Comparison of ENCODE assay signal across 12 mouse cellular contexts in the genomic region with DNA sequence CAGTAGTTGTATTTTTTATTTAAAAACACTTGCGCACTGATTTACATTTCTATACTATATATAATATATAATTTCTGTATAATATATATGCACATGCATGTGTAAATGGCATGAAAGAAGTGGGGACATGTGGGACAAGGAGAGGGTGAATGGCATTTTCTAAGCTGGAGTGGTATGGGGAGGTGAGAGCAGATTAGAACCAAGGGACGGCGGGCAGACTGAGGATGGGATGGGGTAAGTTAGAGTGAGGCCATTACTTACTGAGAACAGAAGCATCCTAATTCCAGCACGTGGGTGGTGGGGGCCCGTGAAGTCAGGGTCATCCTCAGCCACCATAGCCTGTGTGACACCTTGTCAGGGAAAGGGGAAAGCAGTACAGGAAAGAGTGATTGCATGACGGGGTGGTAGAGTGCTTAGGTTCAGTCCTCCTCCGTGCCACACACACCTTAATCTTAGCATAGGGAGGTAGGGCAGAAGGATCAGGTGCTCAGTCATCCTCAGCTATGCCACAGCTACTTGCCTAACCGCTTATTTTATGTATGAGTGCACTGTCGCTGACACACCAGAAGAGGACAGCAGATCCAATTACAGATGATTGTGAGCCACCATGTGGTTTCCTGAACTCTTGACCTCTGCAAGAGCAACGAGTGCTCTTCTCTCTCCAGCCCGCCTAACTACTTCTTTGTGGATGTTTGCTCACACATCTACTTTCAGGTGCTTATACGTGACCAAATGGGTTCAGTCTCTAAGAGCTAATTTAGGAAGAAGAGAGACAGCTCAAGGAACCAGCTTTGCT. TPM values are rescaled to one million over a fixed set of nuclear protein-coding genes. Genes with fewer than 3 reads are reported as not detected.
DNase-seq lines count a peak whose midpoint lies in the region; ATAC-seq and TF ChIP-seq lines count a peak whose summit lies in the region.
"Had no signal": no experiment of that assay in that cellular context is flagged by ENCODE, and none has a peak within 500 bp of the region (broad histone marks: within the 10 kb centered on the region; RNA-seq: fewer than 3 reads in every experiment).

No protein-coding gene starts in this region.

- intact Hi-C loops in heart, postnatal 36 days (cut with DNase I) = no loop called here

- no peaks in the 10 kb centered on the region for H3K4me1 ChIP-seq in intestine, embryonic 15.5 days (replicated peaks)
- H3K4me1 ChIP-seq in neural tube, embryonic 12.5 days = no peaks in the 10 kb centered on the region

- ATAC-seq in intestine, embryonic 15.5 days = peak; percentile 44; the same call in 1 of the 2 replicates
- 0 out of 2 replicates have a peak, but pooled peaks have one; percentile 33 for ATAC-seq in neural tube, embryonic 12.5 days (ENCODE audit: low FRiP score, low read depth)
- ATAC-seq: Patski had no signal

- no peaks in the 10 kb centered on the region for H3K9me3 ChIP-seq in intestine, embryonic 15.5 days
- H3K9me3 ChIP-seq in neural tube, embryonic 12.5 days = no peaks in the 10 kb centered on the region

- no peak overlapping the region for H3K27ac ChIP-seq in layer of hippocampus, adult 2 months
- no peak overlapping the region for H3K27ac ChIP-seq in intestine, embryonic 15.5 days
- no peak overlapping the region for H3K27ac ChIP-seq in neural tube, embryonic 12.5 days

- H3K4me3 ChIP-seq in layer of hippocampus, adult 2 months = no peak overlapping the region
- no peak overlapping the region for H3K4me3 ChIP-seq in intestine, embryonic 15.5 days (replicated peaks)
- no peak overlapping the region for H3K4me3 ChIP-seq in neural tube, embryonic 12.5 days

- no peaks in the 10 kb centered on the region for H3K27me3 ChIP-seq in intestine, embryonic 15.5 days (replicated peaks)
- H3K27me3 ChIP-seq in neural tube, embryonic 12.5 days (replicated peaks) = no peaks in the 10 kb centered on the region
- H3K27me3 ChIP-seq: Patski had no signal

- H3K4me2 ChIP-seq in intestine, embryonic 15.5 days (replicated peaks) = no peak overlapping the region
- no peak overlapping the region for H3K4me2 ChIP-seq in neural tube, embryonic 12.5 days (replicated peaks)

- no peak overlapping the region for H3K9ac ChIP-seq in intestine, embryonic 15.5 days
- H3K9ac ChIP-seq in neural tube, embryonic 12.5 days = no peak overlapping the region

- H3K36me3 ChIP-seq in intestine, embryonic 15.5 days = peaks cover under 1% of the 10 kb centered on the region; the same call in 1 of the 2 replicates
- peaks cover 29% of the 10 kb centered on the region for H3K36me3 ChIP-seq in neural tube, embryonic 12.5 days

- TF ChIP-seq CTCF in layer of hippocampus, adult 2 months (conservative IDR thresholded peaks at IDR 0.05) = peak; percentile 48

- no peak for DNase-seq in layer of hippocampus, adult 2 months (ENCODE audit: low spot score in 2 of 2)
- no peak for DNase-seq in layer of hippocampus, adult 11-12 months (ENCODE audit: low spot score)
- DNase-seq in ZHBTc4 (ENCODE audit: low read depth, low spot score) = peak; percentile 44
- DNase-seq in layer of hippocampus, adult 8-10 months (ENCODE audit: low spot score in 2 of 2) = no peak
- DNase-seq in heart, postnatal 36 days = no peak
- no peak for DNase-seq in frontal cortex, postnatal 14 days (ENCODE audit: low spot score in 2 of 2)
- DNase-seq: cerebellum, adult 18-20 months; kidney, adult 18-20 months had no signal

- 55% methylated on average over 12 of the region's 12 CpGs for WGBS in intestine, embryonic 15.5 days
- 54% methylated on average over 12 of the region's 12 CpGs for WGBS in neural tube, embryonic 12.5 days

RNA-seq across cellular contexts. Expression of gene Fam25c, which starts 9.3 kb away (rescaled TPM):
- not detected for total RNA-seq in layer of hippocampus, adult 2 months (2021)
- polyA plus RNA-seq in intestine, embryonic 15.5 days (2015; fragmentation: Nextera tagmentation; extraction: Ambion mirVana) = not detected in 2 replicates
- not detected in 2 replicates for polyA plus RNA-seq in neural tube, embryonic 12.5 days (2016; fragmentation: Nextera tagmentation; extraction: Ambion mirVana)
- not detected for total RNA-seq in layer of hippocampus, adult 8-10 months (2022)
- total RNA-seq in heart, postnatal 36 days (2021) = not detected
- total RNA-seq: gastrocnemius, adult 8-10 months had no signal
- polyA plus RNA-seq: Patski had no signal

RNA-seq across cellular contexts. Expression of gene Sncg, which starts 28.6 kb away (rescaled TPM):
- total RNA-seq in layer of hippocampus, adult 2 months (2021) = 1 to 10 TPM; 4.8 to 6.7 TPM
- 37.4 and 38.2 TPM in 2 replicates for polyA plus RNA-seq in intestine, embryonic 15.5 days (2015; fragmentation: Nextera tagmentation; extraction: Ambion mirVana)
- polyA plus RNA-seq in neural tube, embryonic 12.5 days (2016; fragmentation: Nextera tagmentation; extraction: Ambion mirVana) = 345 and 420 TPM in 2 replicates
- total RNA-seq in layer of hippocampus, adult 8-10 months (2022) = 1 to 10 TPM; 4.2 to 7.4 (median 4.9) TPM
- 1 to 10 TPM; 5.6 to 7.5 TPM for total RNA-seq in heart, postnatal 36 days (2021)
- polyA plus RNA-seq: Patski had no signal

RNA-seq across cellular contexts. Expression of gene Mmrn2, which starts 29.3 kb away (rescaled TPM):
- 1 to 10 TPM; 3.9 to 4.0 TPM for total RNA-seq in layer of hippocampus, adult 2 months (2021)
- 7.9 and 9.0 TPM in 2 replicates for polyA plus RNA-seq in intestine, embryonic 15.5 days (2015; fragmentation: Nextera tagmentation; extraction: Ambion mirVana)
- 7.8 and 8.2 TPM in 2 replicates for polyA plus RNA-seq in neural tube, embryonic 12.5 days (2016; fragmentation: Nextera tagmentation; extraction: Ambion mirVana)
- 1 to 10 TPM; 4.8 to 6.0 (median 5.0) TPM for total RNA-seq in layer of hippocampus, adult 8-10 months (2022)
- total RNA-seq in heart, postnatal 36 days (2021) = 10 to 100 TPM; 33.7 to 44.0 TPM

RNA-seq across cellular contexts. Expression of gene Glud1, which starts 35.4 kb away (rescaled TPM):
- total RNA-seq in layer of hippocampus, adult 2 months (2021) = 100 to 1,000 TPM; 316 to 317 TPM
- polyA plus RNA-seq in intestine, embryonic 15.5 days (2015; fragmentation: Nextera tagmentation; extraction: Ambion mirVana) = 90.1 and 91.9 TPM in 2 replicates
- polyA plus RNA-seq in neural tube, embryonic 12.5 days (2016; fragmentation: Nextera tagmentation; extraction: Ambion mirVana) = 95.7 and 107 TPM in 2 replicates
- total RNA-seq in layer of hippocampus, adult 8-10 months (2022) = 100 to 1,000 TPM; 294 to 321 (median 311) TPM
- total RNA-seq in heart, postnatal 36 days (2021) = 100 to 1,000 TPM; 140 to 154 TPM

RNA-seq across cellular contexts. Expression of gene Shld2, which starts 35.7 kb away (rescaled TPM):
- 10 to 100 TPM; 13.0 to 15.5 TPM for total RNA-seq in layer of hippocampus, adult 2 months (2021)
- polyA plus RNA-seq in intestine, embryonic 15.5 days (2015; fragmentation: Nextera tagmentation; extraction: Ambion mirVana) = 6.7 and 7.0 TPM in 2 replicates
- polyA plus RNA-seq in neural tube, embryonic 12.5 days (2016; fragmentation: Nextera tagmentation; extraction: Ambion mirVana) = 7.0 and 7.2 TPM in 2 replicates
- 10 to 100 TPM; 11.4 to 14.1 (median 12.8) TPM for total RNA-seq in layer of hippocampus, adult 8-10 months (2022)
- total RNA-seq in heart, postnatal 36 days (2021) = 1 to 10 TPM; 6.7 to 8.6 TPM

Comparison
In these comparisons a context has a peak if more than half of its experiments do, and no peak if none do; other contexts are left out.
1. RNA of gene Mmrn2, which starts 29.3 kb away (total RNA-seq): 33.7 to 44.0 TPM in heart, postnatal 36 days; 4.8 to 6.0 TPM in layer of hippocampus, adult 8-10 months and 3.9 to 4.0 TPM in layer of hippocampus, adult 2 months; every median in the first group is over 4 times any median in the second.